Mouse (Mus musculus): ENCODE results near the gene Olfm4.

Gene Olfm4

GRCm38 (mm10) chr14:80029297-80030001 is 45.6 kb downstream of the Olfm4 start:
- DNase-seq, result no peak

GRCm38 (mm10) chr14:80039645-80040272 is 55.9 kb downstream of the Olfm4 start:
- no peak for DNase-seq

GRCm38 (mm10) chr14:80046104-80046734 is 62.3 kb downstream of the Olfm4 start:
- no peak for DNase-seq

- DNase-seq, result no peak
These were observed 63.7 kb downstream of the Olfm4 start for GRCm38 (mm10) chr14:80047368-80048101.

GRCm38 (mm10) chr14:80055725-80056124 is 71.8 kb downstream of the Olfm4 start:
- DNase-seq, result no peak

GRCm38 (mm10) chr14:80061686-80062085 is 77.8 kb downstream of the Olfm4 start:
- DNase-seq, result no peak

- no peak for DNase-seq
These were observed 79.0 kb downstream of the Olfm4 start for GRCm38 (mm10) chr14:80062896-80063295.

- DNase-seq, result no peak
These were observed 86.7 kb downstream of the Olfm4 start for GRCm38 (mm10) chr14:80070580-80070979.
